Mouse (Mus musculus) lung, embryonic 14.5 days (tissue): Measurements from ENCODE around the gene Colec11. TPM values are rescaled to one million over a fixed set of nuclear protein-coding genes. Genes with fewer than 3 reads are reported as not detected.

Source experiments
- ATAC-seq: fragments of 200-750 bp; cut with Nextera tagmentation; 2 replicates; pipeline ENCODE4 v1.8.0; 2017; ENCODE audit warnings: mild to moderate bottlenecking, moderate TSS enrichment, moderate library complexity; ENCODE audit not compliant: insufficient read depth
- DNase-seq: peaks from one replicate; pipeline ENCODE4 v3.0.0-alpha.2; 2015
- H3K27ac ChIP-seq: fragments of 300-500 bp; sonication (generic); 2 replicates; pipeline ENCODE4 v1.5.1; 2014; ENCODE audit warnings: low read depth, mild to moderate bottlenecking, moderate library complexity
- H3K27me3 ChIP-seq: fragments of 300-500 bp; sonication (generic); 2 replicates; pipeline ENCODE4 v1.6.1; 2014; ENCODE audit warnings: low read length, control low read depth; ENCODE audit not compliant: insufficient read depth
- H3K36me3 ChIP-seq: fragments of 300-500 bp; sonication (generic); 2 replicates; pipeline ENCODE4 v1.6.1; 2014; ENCODE audit warnings: control low read depth; ENCODE audit not compliant: insufficient read depth
- H3K4me1 ChIP-seq: fragments of 300-500 bp; sonication (generic); 2 replicates; pipeline ENCODE4 v1.6.1; 2014; ENCODE audit warnings: antibody characterized with exemption, control low read depth; ENCODE audit not compliant: insufficient read depth
- H3K4me2 ChIP-seq: fragments of 300-500 bp; sonication (generic); 2 replicates; pipeline ENCODE4 v1.6.1; 2014; ENCODE audit warnings: mild to moderate bottlenecking
- H3K4me3 ChIP-seq: fragments of 300-500 bp; sonication (generic); 2 replicates; pipeline ENCODE4 v1.5.1; 2014; ENCODE audit warnings: low read depth, low read length
- H3K9ac ChIP-seq: fragments of 300-500 bp; sonication (generic); 2 replicates; pipeline ENCODE4 v1.6.1; 2014
- H3K9me3 ChIP-seq: fragments of 300-500 bp; sonication (generic); 2 replicates; pipeline ENCODE4 v1.6.1; 2016; ENCODE audit warnings: low read depth, low read length, control low read depth
- CTCF ChIP-seq: IDR thresholded peaks from 2 replicates; pipeline ENCODE4 v1.5.1; 2016; ENCODE audit warnings: antibody characterized with exemption, low read depth
- WGBS: fragments of 180-500 bp; shearing (Covaris S2); extraction: QIAGEN DNeasy Blood & Tissue Kit; methylation state at CpG from one replicate; pipeline ENCODE4 v1.1.7; 2014; 5-methylcytosine and 5-hydroxymethylcytosine counted together
- polyA plus RNA-seq: library from polyadenylated mRNA; unstranded; fragments of >200 nt; fragmentation: Nextera tagmentation; extraction: Ambion mirVana; gene quantifications from 2 replicates; pipeline ENCODE4 v1.2.1, GENCODE M21; 2014

Gene Colec11
- polyA plus RNA-seq, 1 experiment from 2014 or later, result 2.6 TPM

DNA sequence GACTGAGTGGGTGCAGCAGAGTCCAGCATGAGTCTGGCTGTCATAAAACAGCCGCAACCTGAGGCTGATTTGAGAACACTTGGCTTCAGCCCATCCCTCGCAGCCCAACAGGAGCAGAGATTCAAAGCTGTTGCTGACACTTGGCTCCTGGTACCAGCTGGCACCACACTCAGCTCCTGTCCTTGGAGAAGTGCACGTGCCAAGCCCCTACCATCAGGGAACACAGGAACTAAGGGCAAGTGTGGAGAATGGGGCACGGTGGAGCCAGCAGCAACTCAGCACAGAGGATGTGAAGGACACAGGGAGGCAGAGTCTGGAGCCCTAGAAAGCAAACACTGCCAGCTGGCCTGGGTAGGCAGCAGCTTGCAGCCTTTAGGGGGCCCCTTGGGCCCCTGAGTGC lies 20.9 kb downstream of the Colec11 start:
- DNase-seq, result peak; percentile 23
- Histone ChIP-seq H3K27me3 (no peaks in the 10 kb centered on the region), H3K27ac (no peak overlapping the region), H3K4me2 (no peak overlapping the region), H3K4me1 (no peaks in the 10 kb centered on the region), H3K9ac (no peak overlapping the region), H3K4me3 (no peak overlapping the region), H3K9me3 (no peaks in the 10 kb centered on the region), H3K36me3 (no peaks in the 10 kb centered on the region)
- ATAC-seq, result peak; percentile 54; the same call in 1 of the 2 replicates
- 6% methylated on average over 4 of the region's 4 CpGs for WGBS
- no peak for TF ChIP-seq CTCF

DNA sequence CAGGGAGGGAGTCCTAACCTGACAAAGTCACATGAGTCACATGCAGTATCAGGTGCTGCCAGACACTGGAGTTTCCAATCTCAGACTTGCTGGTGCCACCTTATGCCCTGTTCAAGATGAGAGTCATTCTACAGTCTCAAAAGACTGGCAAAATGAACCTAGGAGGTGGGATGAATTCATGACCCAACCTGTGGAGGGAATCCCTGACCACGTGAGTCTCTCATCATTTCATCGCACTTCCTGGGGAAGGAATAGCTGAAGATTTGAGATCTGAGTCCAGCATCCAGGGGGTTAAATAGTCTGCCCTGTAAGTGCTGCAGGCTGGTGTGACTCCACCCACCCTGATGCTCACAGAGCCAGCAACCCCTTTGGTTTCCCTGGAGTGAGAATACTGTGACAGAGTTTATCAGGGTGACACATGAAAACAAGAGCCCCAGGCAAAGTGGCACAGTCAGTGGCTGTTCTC lies 24.6 kb downstream of the Colec11 start:
- 39% methylated on average over 2 of the region's 2 CpGs for WGBS
- Histone ChIP-seq H3K9me3 (no peaks in the 10 kb centered on the region), H3K4me1 (no peaks in the 10 kb centered on the region), H3K36me3 (no peaks in the 10 kb centered on the region), H3K27ac (no peak overlapping the region), H3K27me3 (no peaks in the 10 kb centered on the region), H3K9ac (no peak overlapping the region), H3K4me2 (no peak overlapping the region), H3K4me3 (no peak overlapping the region)
- ATAC-seq, result no peak
- TF ChIP-seq CTCF, result no peak
- no peak for DNase-seq

DNA sequence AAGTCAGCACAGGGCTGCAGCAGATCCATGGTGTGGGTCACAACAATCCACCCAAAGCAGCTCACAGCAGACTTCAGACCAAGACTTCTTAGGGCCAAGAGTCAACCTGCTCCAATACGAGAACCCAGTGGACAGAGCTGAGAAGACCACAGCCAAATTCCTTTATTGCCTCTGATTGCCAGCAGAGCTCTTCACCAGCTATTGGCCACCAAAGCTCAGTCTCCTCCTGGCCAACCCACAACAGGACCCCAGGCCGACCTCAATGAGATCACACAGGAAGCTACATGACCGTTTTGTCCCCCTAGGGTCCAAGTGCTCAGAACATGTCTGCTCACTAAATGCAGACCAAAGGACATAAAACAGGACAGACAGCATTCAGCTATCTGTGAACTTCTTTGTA lies 25.1 kb downstream of the Colec11 start:
- no peaks in the 10 kb centered on the region for H3K9me3 ChIP-seq
- H3K27ac ChIP-seq, result no peak overlapping the region
- no peaks in the 10 kb centered on the region for H3K27me3 ChIP-seq
- DNase-seq (no peak), ATAC-seq (no peak)
- WGBS, result 56% methylated on average over 3 of the region's 3 CpGs
- no peak for TF ChIP-seq CTCF
- no peak overlapping the region for H3K4me2 ChIP-seq
- H3K4me3 ChIP-seq, result no peak overlapping the region
- H3K9ac ChIP-seq, result no peak overlapping the region
- H3K36me3 ChIP-seq, result no peaks in the 10 kb centered on the region
- H3K4me1 ChIP-seq, result no peaks in the 10 kb centered on the region

DNA sequence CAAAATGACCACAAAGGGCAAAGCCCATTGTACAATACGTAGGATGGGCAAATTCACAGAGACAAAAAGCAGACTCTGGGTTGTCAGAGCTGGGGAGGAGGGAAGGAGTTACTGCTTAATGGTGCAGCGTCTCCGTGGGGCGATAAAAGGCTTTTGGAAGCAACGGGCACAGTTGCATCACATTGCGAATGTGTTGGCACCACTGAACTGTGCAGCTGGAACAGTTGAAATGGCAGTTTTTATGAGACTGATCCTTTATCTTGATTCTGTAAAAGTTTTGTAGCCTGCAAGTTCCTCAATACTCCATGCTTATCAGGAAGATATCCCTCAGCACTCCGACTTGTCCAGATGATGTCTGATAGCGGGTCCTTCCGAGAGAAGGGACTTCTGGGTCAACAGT lies 25.5 kb downstream of the Colec11 start:
- no peak overlapping the region for H3K4me3 ChIP-seq
- peak; percentile 32 for DNase-seq

DNA sequence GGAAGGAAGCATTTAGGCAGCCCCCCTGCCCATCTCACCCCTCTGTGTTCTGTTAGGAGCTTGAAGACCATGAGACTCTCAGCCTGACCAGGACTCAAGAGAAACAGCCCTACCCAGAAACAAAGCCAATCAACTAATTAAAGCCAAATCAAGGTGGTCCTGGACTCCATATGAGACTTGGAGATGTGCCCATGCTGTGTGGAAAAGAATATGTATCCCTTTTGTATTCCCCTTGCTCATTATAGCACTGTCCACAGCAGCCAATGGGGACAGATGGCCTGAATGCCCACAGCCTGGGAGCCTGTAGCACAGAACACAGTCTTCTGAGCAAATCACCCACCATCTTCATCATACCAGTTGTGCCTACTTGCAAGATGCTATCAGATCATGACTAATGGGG lies 26.3 kb downstream of the Colec11 start:
- Histone ChIP-seq H3K4me2 (no peak overlapping the region), H3K27ac (no peak overlapping the region), H3K9ac (no peak overlapping the region), H3K27me3 (no peaks in the 10 kb centered on the region), H3K4me3 (no peak overlapping the region), H3K36me3 (no peaks in the 10 kb centered on the region), H3K9me3 (no peaks in the 10 kb centered on the region), H3K4me1 (no peaks in the 10 kb centered on the region)
- no peak for TF ChIP-seq CTCF
- DNase-seq (no peak), ATAC-seq (no peak)

More for the DNA sequence above, 25.5 kb downstream of the Colec11 start:
- ATAC-seq, result no peak
- Histone ChIP-seq H3K9ac (no peak overlapping the region), H3K4me2 (no peak overlapping the region), H3K9me3 (no peaks in the 10 kb centered on the region), H3K27ac (no peak overlapping the region), H3K27me3 (no peaks in the 10 kb centered on the region), H3K36me3 (no peaks in the 10 kb centered on the region), H3K4me1 (no peaks in the 10 kb centered on the region)
- TF ChIP-seq CTCF, result no peak
- 60% methylated on average over 9 of the region's 9 CpGs for WGBS

DNA sequence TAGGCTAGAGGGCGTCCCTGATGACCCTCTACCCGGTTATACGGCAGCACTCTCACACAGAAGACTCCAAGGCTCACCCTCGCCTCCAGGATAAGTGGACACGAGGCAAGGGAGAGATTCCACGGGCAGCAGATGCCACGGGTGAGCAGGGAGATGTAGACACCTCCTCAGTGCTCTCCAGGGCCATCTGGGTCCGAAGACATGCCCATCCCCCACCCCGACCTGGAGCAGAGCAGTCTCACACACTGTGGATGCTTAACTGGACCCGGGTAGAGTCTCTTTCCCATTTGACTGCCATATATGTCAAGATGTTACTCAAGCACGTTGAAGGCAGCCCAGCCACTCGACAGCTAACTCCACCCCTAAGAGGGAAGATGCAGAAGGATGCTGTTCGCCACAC lies 32.7 kb downstream of the Colec11 start:
- Histone ChIP-seq H3K27ac (no peak overlapping the region), H3K4me2 (no peak overlapping the region), H3K4me3 (no peak overlapping the region), H3K27me3 (no peaks in the 10 kb centered on the region), H3K9ac (no peak overlapping the region), H3K9me3 (no peaks in the 10 kb centered on the region), H3K4me1 (no peaks in the 10 kb centered on the region), H3K36me3 (no peaks in the 10 kb centered on the region)
- TF ChIP-seq CTCF, result no peak
- ATAC-seq (0 out of 2 replicates have a peak, but pooled peaks have one; percentile 4), DNase-seq (peak; percentile 4)
- WGBS, result 34% methylated on average over 13 of the region's 13 CpGs

DNA sequence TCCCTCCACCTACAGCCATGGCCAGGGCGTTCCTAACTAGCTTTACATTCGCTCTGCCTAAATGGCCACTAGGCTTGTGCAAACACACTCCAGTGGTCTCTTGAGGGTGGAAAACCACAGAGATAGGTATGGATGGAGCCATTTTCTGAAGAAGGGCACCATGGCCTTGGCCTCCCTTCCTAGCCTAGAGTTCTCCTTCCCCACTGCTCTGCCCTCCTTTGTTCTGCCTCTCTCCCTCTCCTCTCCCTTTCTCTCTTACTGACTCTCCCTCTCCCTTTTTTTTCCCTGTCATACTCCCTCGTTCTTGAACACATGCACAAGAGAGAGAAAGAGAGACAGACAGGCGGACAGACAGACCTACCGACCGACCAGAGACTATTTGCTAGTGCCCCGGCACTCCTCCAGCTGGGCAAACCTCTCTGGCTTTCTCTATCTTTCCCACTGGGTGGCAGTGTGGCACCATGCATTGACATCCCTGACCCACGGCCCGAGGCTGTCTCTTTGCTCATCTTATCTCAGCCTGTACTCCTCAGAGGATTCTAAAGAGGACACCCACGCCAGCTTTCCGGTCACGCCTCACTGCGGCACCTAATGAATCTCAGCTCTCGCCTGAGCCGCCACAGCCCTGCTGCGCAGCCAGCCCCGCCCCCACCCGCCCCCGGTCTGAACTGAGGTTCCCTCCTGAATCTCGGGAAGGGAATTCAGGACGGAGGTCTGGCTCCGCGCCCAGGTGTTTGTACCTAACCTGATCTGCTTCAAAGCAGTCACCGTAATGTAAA lies 33.9 kb downstream of the Colec11 start:
- Histone ChIP-seq H3K27ac (no peak overlapping the region), H3K4me3 (peak overlapping the region; percentile 35), H3K4me2 (peak overlapping the region; percentile 70), H3K9me3 (no peaks in the 10 kb centered on the region), H3K36me3 (no peaks in the 10 kb centered on the region), H3K4me1 (no peaks in the 10 kb centered on the region), H3K27me3 (no peaks in the 10 kb centered on the region), H3K9ac (peak overlapping the region; percentile 47)
- peak; percentile 97 for ATAC-seq
- WGBS, result 7% methylated on average over 24 of the region's 24 CpGs
- TF ChIP-seq CTCF, result peak; percentile 89
- peak; percentile 94 for DNase-seq
